Mouse (Mus musculus) spleen, postnatal 36 days (tissue): ENCODE measurements at regions not wholly inside any gene's neighbourhood (a gene's known extent, or its start where the extent isn't known, plus 50 kb on each side); places are given as distances from the start of the nearest gene placed in this dataset.
A peak's percentile ranks its signal among the peaks of the same experiment; 100 is the strongest.

ENCODE experiments used
- DNase-seq, 2 experiments: peaks; one replicate each; pipeline ENCODE4 v3.0.0; 2022; ENCODE audit warnings: low spot score in 2 of 2, mixed read lengths in 1 of 2

DNA sequence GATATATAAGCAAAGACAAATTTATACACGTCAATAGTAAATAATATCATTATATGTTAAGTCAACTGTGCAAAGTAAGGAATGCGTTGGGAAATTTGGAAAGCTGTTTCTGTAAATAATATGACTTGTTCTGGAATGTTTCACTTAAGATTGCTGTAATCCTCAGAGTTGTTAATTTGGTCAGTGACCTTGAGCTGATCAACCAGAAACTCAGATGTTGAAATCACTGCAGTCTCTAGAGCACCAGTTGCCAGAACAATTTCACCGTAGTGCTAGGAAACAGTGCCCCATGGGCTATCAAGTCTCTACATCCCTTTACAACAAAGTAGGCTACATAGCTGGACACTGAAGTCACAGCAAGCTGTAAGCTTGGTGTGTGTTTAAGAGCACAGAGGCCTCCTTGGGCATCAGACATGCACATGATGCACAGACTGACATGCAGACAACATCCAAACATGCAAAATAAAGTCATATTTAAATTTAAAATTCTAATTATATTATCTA is 212.6 kb downstream of the Pik3r1 start:
- DNase-seq = no peak

GRCm38 (mm10) chr13:101553131-101553549 is 214.9 kb downstream of the Pik3r1 start:
- no peak for DNase-seq

DNA sequence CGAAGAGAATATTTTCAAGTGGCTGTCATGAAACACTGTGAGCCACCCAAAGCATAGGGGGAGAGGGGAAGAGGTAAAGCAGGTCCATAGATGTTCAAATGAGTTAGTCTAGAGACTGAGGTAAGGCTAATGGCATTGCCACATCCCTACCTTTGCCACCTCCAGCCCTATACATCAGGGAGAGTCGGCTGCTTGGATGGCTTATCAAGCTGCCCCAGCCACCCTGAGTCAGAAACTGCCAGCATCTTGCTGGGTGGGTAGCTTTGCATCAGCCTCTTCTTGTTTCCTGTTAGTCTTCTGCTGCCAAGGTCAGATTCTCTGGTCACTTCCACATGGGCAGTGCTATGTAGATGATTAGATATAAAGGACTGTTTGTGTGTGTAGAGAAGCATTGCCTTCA is 215.6 kb downstream of the Pik3r1 start:
- DNase-seq = peak; percentile 57 to 77

- DNase-seq = peak; percentile 51 to 71
Measured at GRCm38 (mm10) chr13:101551068-101551467, 216.9 kb downstream of the Pik3r1 start.

GRCm38 (mm10) chr13:101550526-101550925 is 217.5 kb downstream of the Pik3r1 start:
- no peak for DNase-seq

DNA sequence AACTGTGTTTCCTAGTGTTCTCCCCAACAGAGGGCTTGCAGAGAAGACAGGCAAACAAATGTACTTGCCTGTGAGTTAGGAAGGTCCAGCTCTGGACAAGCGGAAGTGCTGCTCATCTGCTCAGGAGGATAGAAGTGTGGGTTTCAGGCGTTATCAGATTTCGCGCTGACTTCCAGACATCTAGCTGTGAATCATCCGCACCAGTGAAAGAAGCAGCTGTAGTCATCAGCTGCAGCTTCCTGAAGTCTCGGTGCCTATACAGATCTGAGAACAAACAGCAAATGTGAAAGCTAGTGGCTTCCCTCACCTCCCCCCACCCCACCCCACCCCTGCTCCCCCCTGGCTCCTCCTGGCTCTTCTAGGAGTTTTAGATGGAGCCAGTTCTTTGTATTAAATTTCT is 220.1 kb downstream of the Pik3r1 start:
- DNase-seq = no peak

DNA sequence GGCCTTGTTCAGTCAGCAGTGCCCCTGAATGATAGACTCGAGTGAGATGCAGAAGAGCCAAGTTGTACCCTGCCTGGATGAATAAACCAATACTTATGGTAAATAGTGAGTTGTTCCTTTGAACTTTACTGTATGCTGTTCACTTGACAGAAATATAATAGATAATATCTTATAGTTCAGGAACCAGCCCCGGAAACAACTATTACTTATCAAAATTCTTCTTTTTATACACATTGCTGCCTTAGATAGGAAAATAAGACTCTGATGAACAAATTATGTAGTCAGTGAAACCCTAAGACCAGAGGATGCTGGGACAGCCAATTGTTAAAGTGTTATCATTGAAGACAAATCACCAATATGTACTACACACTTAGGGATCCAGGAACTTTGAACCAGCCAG is 220.7 kb downstream of the Pik3r1 start:
- DNase-seq = no peak

DNA sequence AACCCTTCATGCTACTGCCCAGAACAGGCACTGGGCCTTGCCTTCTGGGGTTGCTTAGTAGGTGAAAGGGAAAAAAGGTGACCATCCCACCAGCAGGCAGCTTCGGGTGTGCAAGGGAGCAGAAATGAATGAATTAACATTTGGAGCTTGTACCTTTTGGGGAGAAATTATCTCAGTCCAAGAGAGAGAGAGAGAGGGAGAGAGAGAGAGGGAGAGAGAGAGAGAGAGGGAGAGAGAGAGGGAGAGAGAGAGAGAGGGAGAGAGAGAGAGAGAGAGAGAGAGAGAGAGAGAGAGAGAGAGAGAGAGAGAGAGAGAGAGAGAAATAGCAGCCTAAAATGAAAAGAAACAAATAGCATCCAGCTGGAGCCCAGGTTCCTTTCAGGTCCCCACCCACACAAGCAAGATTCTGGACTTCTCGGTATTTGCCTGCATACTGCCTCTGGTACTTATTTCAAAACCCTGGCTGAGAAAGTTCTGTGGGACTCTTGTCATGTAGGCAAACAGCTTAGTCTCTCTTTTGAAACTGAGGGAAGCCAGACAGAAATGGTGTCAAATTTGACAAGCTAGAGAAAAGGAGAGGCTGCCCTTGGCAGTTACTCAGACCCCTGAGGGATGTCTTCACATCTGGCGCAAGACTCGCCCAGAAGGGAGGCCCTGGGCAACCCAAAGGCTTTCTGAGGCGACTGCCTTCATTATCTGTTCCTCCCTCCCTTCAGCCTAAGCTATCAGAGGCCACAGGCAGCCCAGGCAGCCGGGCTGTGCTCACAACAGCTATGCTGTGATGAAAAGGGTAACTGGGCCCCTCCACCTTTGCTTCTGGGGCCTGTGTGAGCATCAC is 222.5 kb downstream of the Pik3r1 start:
- peak; percentile 66 to 77 for DNase-seq

GRCm38 (mm10) chr13:101540391-101541191 is 227.4 kb downstream of the Pik3r1 start:
- peak; percentile 57 to 59 for DNase-seq

GRCm38 (mm10) chr13:101538110-101538509 is 229.9 kb downstream of the Pik3r1 start:
- DNase-seq = peak; percentile 23 to 27

- DNase-seq = no peak
Measured at GRCm38 (mm10) chr13:101536019-101536418, 232.0 kb downstream of the Pik3r1 start.

GRCm38 (mm10) chr13:101535331-101535866 is 232.6 kb downstream of the Pik3r1 start:
- DNase-seq = no peak

DNA sequence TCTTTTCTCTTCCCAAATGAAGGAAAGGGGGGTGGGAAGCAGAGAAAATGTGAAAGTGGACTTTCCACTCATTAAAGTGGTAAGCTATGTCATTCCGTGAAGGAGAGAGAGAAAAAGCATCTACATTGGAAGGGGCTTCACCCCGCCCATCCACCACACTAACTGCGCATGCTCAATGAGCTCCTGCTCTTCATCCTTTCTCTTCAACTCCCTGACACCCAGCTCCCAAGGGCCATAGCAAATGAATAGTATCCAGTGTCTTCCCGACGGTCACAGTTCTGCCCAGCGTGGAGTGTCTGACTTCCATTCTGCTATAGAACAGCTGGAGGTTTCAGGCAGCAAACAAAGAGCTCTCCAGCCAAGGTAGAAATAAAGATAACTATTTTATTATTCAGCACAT is 233.5 kb downstream of the Pik3r1 start:
- DNase-seq = no peak

DNA sequence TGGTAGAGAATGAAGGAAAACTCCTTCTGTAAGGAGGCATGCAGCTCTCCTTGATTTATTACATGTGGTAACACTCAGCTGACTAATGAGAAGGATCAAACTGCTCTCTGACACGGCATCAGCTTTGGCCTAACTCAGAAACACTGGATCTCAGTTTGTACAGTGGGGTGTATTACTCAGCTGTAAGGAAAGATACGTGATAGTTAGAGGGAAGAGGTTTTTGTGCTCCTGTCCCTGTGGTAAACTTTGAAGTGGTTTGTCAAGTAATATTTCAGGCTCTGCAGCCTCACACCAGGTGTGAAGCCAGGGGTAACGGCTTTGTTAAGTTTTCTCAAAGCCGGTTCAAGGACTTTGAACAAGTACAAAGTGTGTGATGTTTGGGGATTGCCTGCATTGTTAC is 235.1 kb downstream of the Pik3r1 start:
- no peak for DNase-seq

DNA sequence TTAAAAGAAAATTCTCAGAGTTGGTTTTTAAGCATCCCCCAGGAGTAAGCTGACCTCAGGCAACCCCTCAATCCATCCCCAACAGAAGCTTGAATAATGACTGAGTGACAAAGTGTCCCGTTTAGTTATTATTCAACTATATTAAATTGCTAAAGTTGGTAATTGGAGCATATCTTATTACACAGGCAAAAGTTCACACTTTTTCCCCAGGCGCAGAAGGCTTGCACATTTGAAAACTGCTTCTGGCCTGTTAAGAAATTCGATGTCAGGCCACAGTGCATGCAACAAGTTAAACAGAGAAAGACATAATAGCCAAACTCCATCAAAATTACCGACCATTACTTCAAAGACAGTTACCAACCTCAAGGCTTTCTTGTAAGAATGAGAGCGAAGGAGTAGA is 240.3 kb downstream of the Pik3r1 start:
- no peak for DNase-seq

- DNase-seq = no peak
Measured at GRCm38 (mm10) chr13:101524781-101525180, 243.2 kb downstream of the Pik3r1 start.

DNA sequence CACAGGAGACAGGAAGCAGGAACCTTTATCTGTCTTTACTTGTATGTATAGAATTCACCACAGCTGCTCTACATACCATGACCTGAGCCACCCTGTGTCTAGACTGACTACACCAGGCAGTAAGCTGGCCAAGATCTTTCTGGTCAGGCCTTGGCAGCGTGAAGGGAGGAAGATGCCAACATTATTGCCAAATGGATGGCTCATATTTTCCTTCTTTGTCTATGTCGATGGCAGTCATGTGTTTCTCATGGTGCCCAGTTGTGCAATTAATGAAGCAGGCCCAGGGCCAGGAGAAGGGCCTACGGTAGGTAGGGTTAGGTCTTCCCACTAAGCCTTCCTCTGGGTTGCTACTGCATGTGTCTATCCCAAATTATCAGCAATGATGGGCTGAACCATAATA is 243.8 kb downstream of the Pik3r1 start:
- no peak for DNase-seq

DNA sequence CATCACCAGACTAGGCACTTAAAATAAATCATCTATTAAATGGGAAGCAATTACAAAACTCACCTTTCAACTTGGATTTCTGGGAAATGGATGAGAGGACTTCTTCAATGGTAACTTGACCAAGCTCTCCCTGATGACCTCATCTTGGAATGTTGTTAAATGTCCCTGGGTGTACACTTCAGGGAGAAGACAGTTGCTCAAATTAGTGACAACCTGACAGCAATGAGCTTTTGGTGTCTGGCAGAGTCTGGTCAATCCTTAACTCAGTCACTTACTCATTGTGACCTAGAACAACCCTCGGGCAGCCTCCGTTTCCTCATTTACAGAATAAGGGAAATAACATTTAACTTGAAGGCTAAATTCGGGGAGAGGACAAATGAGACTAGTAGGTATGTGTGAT is 244.5 kb downstream of the Pik3r1 start:
- no peak for DNase-seq

- DNase-seq = no peak
Measured at GRCm38 (mm10) chr13:101522597-101522996, 245.4 kb downstream of the Pik3r1 start.

DNA sequence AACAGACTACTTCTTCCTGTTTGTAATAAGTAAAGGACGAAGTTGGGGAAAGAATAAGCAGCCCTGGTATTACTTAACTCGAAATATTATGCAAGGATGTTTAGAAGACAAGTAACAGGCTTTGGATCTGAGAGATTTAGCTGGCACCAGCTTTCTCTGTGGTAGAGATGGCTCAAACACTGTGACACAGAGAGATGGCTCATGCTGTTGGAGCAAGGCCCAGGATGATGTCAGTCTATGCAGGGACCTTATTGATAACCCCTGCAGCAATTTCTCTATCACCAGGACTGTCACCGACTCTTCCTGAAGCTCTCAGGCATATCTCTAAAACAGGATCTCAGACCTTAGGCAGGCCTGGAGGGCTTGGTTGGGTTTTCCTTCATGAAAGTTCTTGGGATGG is 254.7 kb downstream of the Pik3r1 start:
- DNase-seq = no peak

- peak; percentile 48 to 62 for DNase-seq
Measured at GRCm38 (mm10) chr13:101509946-101510345, 258.1 kb downstream of the Pik3r1 start.

GRCm38 (mm10) chr13:101508331-101508730 is 259.7 kb downstream of the Pik3r1 start:
- no peak for DNase-seq
